Mouse (Mus musculus) liver, embryonic 18 days (tissue): ENCODE measurements around the gene Bcas3. TPM values are rescaled to one million over a fixed set of nuclear protein-coding genes. Genes with fewer than 3 reads are reported as not detected.

ENCODE experiments used
- polyA plus RNA-seq: library from polyadenylated mRNA; depleted of rRNA; stranded (reverse); fragments of >200 nt; gene quantifications from 2 replicates; pipeline ENCODE4 v1.2.3, GENCODE M21; 2012; rRNA removed

The Bcas3 gene
- polyA plus RNA-seq, result 5.4 and 6.4 TPM in 2 replicates

DNA sequence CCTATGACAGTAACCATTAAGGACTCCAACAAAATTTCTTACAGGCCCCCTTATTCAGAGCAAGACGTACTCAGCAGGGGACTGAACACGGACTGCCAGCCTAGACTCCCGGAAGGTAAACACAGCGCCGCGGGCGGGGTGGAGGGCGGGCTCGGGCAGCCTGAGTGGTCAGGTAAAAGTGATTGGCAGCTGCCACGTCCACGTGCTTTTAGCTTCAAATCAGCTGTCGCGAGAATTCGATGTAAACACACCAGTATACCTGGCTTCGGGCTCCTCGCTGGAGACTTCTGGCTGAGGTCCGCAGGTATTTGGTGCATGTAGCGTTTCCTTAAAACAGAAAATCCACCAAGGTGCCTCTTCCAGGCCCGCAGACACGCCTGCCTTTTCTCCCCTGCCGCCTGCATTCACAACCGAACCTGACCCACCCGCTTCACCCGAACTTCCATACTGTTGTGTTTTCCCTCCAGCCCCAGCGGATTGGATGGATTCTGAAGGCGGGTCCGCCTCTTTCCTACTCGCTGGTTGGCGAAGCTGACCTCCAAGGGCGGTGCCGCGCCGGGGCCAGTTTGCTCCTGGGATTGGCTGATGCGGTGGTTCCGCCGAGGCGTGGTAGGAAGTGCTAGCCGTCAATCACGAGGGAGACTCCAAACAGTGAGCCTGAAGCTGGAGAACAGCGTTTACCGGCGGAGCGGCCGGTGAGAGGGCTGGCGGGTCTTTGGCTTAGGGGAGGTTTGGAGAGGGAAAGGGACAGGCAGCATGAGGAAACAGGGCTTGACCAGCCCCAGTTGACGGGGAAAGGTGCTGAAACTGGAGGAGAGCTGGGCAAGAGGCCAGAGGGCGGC lies at the start of gene Bcas3:
TSS of gene Bcas3 (plus strand) at position 629 of the 842 bp plus-strand sequence.

DNA sequence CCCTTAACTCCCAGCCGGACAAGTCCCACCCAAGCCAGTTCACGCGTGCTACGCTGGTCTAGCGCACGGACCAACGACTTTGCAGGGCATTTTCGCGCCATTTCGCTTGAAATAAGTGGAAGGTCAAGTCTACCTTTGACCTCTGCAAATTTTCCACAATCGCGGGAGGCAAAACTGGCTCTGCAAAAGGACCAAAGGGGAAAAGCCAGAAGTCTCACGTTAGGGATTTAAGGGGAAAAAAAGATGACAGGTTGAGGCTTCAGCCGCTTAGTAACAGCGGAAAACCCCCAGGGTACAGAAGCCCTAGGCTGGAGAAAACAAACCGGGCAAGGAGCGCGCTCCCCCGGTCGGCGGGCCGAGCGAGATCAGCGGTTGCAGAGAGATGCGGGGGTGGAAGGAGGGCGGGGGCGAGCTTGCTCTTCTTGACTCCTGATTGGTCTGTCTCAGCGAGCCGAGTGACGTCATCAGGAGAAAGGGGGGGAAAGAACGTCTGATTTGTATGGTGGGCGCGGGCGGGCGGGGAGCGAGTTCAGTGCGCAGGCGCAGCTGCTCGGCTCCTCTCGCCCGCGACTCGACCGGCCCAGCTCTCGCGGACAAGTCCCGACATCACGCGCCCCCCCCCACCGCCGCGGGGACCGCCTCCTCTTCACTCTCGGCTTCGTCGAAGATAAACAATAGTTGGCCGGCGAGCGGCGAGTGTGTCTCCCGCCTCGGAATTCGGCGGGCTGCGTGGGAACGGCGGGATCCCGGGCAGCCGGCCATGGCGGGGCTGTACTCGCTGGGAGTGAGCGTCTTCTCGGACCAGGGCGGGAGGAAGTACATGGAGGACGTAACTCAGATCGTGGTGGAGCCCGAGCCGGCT lies 42.0 kb upstream of the Bcas3 start, which contains the start of gene Ppm1d:
TSS of gene Ppm1d (plus strand) at position 532 of the 862 bp plus-strand sequence.

DNA sequence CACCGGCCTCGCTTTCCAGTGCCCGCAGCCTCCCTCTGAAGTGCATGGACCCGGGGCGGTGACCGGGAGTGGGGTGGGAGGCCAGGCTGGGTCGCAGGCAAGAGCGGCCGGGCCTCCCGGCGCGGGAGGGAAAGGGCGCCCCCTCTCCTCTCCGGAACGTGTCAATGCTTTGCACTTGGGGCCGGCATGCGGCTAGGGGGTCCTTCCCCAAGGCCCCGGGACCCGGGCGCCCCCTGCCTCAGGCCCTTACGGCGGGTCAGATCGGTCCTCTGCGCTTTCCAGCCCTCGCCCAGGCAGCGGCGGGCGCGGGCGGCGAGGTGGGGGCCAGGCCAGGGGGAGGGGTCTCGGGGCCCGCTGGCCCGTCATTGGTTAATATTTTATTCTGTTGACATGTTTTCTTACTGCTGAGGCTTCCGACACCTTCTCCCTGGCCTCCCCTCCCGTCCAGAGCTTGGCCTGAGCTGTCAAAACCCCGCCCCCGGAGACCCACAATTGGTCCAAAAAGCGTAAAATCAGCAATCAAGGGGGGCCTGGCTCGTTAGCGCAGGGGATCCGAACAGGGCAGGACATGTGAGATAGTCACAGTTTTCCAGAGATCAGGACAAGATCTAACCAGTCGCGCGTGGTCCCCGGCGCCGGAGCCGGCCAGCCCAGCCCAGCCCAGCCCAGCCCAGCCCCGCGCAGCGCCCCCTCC lies 479.4 kb downstream of the Bcas3 start, which contains the start of gene Tbx2:
TSS of gene Tbx2 (plus strand) at position 321 of the 694 bp plus-strand sequence.

DNA sequence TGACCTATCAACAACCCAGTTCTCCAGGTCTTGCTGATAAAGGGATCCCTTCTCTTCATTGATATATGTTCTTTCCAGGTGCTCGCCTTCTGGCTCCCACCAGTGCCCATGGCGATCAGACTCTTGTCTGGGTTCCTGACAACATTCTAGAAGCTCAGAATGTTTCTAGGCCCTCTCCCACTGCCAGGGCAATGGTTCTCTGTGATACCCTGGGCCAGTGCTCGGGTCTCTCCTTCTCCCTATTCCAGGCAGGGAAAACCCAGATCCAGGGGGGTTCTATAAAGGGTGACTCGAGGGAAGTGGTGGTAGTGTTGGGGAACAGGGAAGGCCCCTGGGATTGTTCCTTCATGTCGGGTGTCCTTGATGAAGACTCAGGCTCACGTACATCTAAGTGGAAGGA lies 497.3 kb downstream of the Bcas3 start, which contains the start of gene Gm11444:
TSS of gene Gm11444 (minus strand) at position 101 of the 400 bp plus-strand sequence.

Other genes starting within 250 kb of the Bcas3 start
- 13.5 and 13.9 TPM in 2 replicates for gene Usp32, start 213.0 kb upstream of the Bcas3 start, polyA plus RNA-seq
- gene 1700125H20Rik, start 182.8 kb upstream of the Bcas3 start, polyA plus RNA-seq, result not detected in 2 replicates
- 6.3 and 6.4 TPM in 2 replicates for gene Appbp2, start 118.0 kb upstream of the Bcas3 start, polyA plus RNA-seq
- gene Ppm1d, start 41.9 kb upstream of the Bcas3 start, polyA plus RNA-seq, result 6.1 and 6.3 TPM in 2 replicates